Mouse (Mus musculus) urinary bladder, postnatal 14 days (tissue): Measurements from ENCODE around the gene Pcgf3.
A peak's percentile ranks its signal among the peaks of the same experiment; 100 is the strongest.
"Not testable (repeated sequence)": the region's sequence is repeated elsewhere in the genome, so short reads cannot be mapped to it uniquely, and the experiment has no call there.

ENCODE experiments used
- DNase-seq: peaks from one replicate; pipeline ENCODE4 v3.0.0; 2021; ENCODE audit warnings: low spot score

Gene Pcgf3

DNA sequence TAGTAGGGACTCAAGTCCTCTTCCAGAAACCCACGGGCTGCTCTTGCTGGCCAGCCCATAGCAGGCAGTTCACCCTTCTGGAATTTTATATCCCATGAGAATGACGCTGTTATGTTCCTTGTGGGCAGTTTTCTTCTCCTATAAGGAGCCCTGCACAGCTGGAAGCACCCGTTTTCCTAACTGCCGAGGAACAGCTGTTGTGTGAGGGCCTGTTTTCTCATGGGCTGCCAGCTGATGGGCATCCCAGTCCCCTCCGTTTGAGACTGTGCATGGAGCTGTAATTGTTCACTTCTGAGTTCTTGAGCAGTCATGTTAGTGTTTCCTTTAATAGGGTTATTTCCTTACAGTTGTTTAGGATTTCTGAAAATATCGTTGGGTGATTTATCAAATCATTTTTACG, 8.6 kb downstream of the Pcgf3 start:
- no peak for DNase-seq

GRCm38 (mm10) chr5:108473737-108474136, 12.7 kb downstream of the Pcgf3 start:
- DNase-seq: no peak

DNA sequence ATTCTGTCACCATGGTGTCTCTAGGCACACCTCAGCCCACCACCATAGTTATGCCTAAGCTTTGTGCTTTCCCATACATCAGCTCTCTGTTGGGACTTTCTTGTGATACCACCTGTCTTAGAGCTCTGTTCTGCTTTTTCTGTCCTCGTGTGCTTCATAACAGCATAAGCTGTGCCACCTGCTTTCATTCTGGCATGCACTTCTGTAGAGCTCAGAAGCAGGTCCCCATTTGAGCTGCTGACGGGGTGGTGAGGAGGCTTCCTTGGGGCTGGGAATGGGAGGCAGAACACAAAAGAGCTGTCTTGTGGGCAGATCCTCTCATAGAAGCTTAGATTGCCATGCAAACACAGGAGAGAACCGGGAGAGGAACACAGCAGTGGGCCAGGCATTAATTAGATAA, 14.9 kb downstream of the Pcgf3 start:
- no peak for DNase-seq

DNA sequence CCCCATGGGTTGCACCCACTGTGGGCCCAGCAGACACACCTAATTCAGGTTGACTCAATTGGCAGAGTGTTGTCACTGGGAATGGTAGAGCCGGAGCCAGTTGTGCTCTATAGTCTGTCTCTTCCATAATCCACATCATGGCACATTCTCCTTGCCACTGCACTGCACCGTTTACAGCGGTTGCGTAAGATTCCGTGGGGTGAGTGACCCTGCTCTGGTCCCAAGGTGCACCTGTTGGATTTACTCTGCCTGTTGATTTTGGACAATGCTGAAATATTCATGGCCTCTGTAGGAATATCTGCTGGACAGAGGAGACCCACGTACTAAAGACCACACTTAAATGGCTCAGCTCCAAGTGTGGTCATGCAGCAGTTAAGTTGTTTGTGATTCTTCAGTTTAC, 22.0 kb downstream of the Pcgf3 start:
- DNase-seq: no peak

DNA sequence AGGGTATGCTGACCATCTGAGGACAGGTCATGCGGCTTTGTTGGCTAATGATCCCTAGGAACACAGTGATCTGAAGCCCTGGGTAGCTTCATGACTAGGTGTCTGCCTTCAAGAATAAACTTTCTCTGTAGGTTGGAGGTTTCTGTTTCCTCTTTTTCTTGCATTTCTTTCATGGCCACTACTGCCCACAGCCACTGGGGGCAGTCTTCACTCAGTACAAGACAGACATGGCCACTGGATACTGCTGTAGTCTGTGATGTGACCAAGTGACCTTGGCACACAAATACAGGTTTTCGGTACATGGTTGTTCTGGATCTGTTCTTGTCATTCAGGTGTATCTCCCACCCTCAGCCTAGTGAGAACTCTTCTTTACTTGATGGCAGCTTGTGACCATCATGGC, 24.2 kb downstream of the Pcgf3 start:
- DNase-seq: no peak

- not testable (repeated sequence) for DNase-seq
Observed at GRCm38 (mm10) chr5:108486148-108486547, 25.1 kb downstream of the Pcgf3 start.

GRCm38 (mm10) chr5:108501573-108501972, 40.5 kb downstream of the Pcgf3 start:
- DNase-seq: no peak

- DNase-seq: no peak
Observed at GRCm38 (mm10) chr5:108502286-108502685, 41.3 kb downstream of the Pcgf3 start.

GRCm38 (mm10) chr5:108515581-108516361, 54.7 kb downstream of the Pcgf3 start:
- no peak for DNase-seq

GRCm38 (mm10) chr5:108516655-108517054, 55.6 kb downstream of the Pcgf3 start:
- DNase-seq: no peak

DNA sequence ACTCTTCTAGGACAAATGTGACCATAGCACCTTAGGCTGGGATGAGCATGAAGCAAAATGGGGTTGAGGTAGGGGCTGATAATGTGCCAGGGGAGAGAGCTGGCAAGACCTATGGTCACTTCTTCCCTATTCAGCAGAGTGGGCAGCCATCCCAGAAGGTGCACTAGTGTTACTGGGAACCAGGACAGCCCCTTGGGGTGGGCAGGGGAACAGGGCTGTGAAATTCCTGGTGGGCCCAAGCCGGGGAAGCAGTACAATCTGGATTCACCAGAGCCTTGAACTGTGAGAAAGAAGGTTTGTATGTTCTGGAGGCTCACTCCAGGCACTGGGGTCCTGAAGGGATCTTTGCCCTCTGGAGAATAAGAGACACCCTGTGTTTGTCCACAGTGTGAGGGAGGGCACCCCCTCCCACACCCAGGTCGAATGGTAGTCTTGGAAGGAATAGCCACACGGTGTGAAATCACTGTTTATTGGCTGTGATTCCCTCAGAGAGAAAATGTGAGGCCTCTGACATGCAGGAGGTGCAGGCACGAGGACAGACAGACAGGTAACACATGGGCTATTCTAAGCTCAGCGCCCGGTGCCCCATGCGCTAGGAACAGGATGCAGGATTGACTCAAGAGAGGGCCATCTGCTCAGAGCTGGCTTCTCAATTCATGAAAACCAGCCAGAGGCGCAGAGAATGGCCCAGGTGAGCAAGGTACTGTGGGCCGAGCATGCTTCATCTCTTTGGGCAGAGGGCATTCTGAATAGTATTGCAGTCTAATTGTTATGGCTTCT, 57.3 kb downstream of the Pcgf3 start:
- no peak for DNase-seq

- DNase-seq: no peak
Observed at GRCm38 (mm10) chr5:108518951-108519350, 57.9 kb downstream of the Pcgf3 start.

DNA sequence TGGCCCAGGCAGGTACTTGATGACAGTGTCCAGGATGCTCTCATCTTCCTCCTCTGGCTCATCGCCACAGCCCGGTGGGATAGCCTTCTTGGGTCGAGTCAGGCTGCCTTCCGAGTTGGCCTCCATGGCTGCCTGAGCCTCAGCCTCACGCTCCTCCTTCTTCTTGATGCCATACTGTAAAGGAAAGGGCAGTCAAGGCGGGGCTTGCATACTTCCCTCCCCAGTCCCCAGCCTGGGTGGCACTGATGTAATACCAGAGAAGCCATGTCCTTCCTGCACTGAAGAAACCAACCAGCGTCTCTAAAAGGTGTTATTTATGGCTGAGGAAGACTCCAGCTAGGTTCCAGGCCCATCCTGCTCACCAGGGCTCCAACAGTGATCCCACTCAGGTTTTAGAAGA, 59.1 kb downstream of the Pcgf3 start:
- no peak for DNase-seq

DNA sequence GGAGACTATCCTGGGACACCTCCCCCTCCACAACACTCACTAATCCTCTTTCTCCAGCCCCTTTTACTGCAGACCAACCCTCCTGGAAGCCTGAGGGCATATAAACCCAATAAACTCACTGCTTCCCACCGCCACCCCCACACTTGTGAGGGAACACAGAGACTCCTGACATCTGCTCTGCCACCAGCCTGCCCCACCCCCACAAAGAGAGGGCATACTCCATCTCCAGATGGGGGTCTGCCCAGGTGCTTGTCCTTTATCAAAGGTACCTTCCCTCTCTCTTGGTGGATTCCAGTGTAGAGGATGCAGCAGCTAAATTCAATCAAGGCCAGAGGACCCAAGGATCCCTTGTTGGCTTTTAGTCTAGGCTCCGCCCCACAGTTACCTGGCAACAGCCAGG, 60.0 kb downstream of the Pcgf3 start:
- DNase-seq: no peak

GRCm38 (mm10) chr5:108521896-108522295, 60.9 kb downstream of the Pcgf3 start:
- no peak for DNase-seq

DNA sequence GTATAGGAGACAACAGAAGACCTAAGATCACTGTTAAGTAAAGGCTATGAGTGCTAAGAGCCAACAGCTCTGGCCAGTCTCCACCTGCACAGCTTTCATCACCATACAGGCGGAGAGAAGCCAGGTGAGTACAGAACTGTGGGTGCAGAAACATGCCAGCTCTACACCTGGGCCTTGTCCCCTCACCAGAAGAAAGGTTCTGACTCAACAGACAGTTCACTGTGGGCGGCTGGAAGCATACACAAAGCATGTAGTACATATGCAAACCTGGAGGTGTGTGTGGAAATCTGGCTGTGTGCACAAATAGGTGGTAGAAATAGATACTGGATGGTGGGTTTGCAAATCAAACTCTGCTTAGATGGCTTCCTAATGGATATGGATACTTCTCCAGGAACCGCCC, 61.6 kb downstream of the Pcgf3 start:
- no peak for DNase-seq

DNA sequence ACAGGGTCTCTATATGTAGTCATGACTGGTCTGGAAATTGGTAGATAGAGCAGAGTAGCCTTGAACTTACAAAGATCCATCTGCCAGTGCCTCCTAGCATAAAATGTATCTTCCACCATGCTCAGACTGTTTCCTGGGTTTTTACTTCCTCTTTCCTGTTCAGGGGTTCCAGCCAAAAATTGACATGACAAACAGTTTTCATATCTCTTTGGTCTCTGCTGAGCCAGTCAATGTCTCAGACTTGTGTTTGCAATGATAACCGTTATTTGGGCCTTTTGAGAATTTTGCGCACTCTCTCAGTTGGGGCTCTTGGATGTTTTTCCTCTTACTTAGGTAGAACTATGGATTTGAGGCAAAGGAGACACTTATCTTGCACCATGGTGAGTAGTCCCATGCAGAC, 73.2 kb downstream of the Pcgf3 start:
- DNase-seq: no peak

GRCm38 (mm10) chr5:108543516-108544291, 82.7 kb downstream of the Pcgf3 start:
- DNase-seq: no peak

- no peak for DNase-seq
Observed at GRCm38 (mm10) chr5:108547636-108548035, 86.6 kb downstream of the Pcgf3 start.

DNA sequence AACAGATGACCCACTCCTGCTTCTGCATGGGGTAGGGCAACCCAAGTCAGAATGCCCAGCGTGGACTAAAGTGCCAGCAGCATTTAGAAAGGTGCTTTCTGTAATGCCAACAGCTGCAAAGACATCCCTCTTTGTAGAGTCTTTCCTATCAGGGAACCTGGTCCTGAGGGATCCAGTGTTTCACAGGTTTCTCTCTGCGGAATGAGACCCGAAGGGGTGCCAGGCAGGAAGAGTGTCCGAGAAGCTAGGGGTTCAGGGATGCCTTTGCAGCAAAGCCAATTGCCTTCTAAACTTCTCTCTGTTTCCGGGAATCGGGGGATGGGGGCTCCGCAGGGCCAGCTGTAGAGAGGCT, 88.1 kb downstream of the Pcgf3 start:
- DNase-seq: no peak

- DNase-seq: peak; percentile 64
Observed at GRCm38 (mm10) chr5:108549489-108550206, 88.6 kb downstream of the Pcgf3 start, which contains the start of gene Cplx1. Cplx1 (minus strand) TSS chr5:108550024.

DNA sequence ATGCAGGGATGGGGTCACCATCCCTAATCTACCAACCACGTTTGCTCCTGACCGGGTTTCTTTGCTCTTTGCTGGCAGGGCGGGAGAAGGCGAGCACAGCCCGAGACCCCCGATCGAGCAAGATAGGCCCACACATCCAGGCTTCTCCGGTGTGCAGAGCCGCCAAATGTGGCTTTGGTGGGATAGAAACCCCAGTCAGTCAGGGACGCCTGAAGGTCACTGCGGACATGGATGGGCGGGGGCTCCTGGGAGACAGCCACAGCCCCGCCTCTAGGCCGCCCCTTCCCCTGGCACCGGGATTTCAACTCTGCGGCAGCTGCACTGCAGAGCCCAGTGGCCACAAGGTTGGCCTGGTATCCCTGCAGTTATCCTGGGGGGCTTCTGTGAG, 89.2 kb downstream of the Pcgf3 start:
- no peak for DNase-seq
